Mouse (Mus musculus) layer of hippocampus, postnatal 36 days (tissue): ENCODE results near the gene Olfr1105. TPM values are rescaled to one million over a fixed set of nuclear protein-coding genes. Genes with fewer than 3 reads are reported as not detected.

Experiments used
- DNase-seq, 2 experiments: peaks; one replicate each; pipeline ENCODE4 v3.0.0; 2022
- total RNA-seq, 2 experiments: library from RNA; stranded (reverse); gene quantifications; 2 replicates each; pipeline ENCODE4 v1.2.3; 2021

Gene Olfr1105
- not detected for total RNA-seq

- no peak for DNase-seq
Measured at GRCm38 (mm10) chr2:87036431-87036830, at the start of gene Olfr1105. Olfr1105 (minus strand) TSS chr2:87036531.

- DNase-seq = no peak
Measured at GRCm38 (mm10) chr2:87075717-87076116, 39.4 kb upstream of the Olfr1105 start, which contains the start of gene Olfr1107. Olfr1107 (minus strand) TSS chr2:87075817.

GRCm38 (mm10) chr2:87052173-87052572, 15.8 kb upstream of the Olfr1105 start, which contains the start of gene Olfr1106:
Olfr1106 (minus strand) TSS chr2:87052273.
- no peak for DNase-seq

GRCm38 (mm10) chr2:87026980-87027379, 9.4 kb downstream of the Olfr1105 start, which contains the start of gene Olfr1104:
Olfr1104 (minus strand) TSS chr2:87027080.
- DNase-seq = no peak

- DNase-seq = no peak
Measured at GRCm38 (mm10) chr2:86998098-86998497, 38.2 kb downstream of the Olfr1105 start, which contains the start of gene Olfr1102. Olfr1102 (plus strand) TSS chr2:86998398.

- no peak for DNase-seq
Measured at GRCm38 (mm10) chr2:86991121-86991520, 45.2 kb downstream of the Olfr1105 start, which contains the start of gene Olfr1101. Olfr1101 (minus strand) TSS chr2:86991221.

Other genes with a start within 250 kb of the Olfr1105 start
- gene Olfr141, start 226.5 kb downstream of the Olfr1105 start, total RNA-seq = not detected
- not detected for gene Olfr1094, start 211.9 kb downstream of the Olfr1105 start, total RNA-seq
- gene Olfr1095, start 184.8 kb downstream of the Olfr1105 start, total RNA-seq = not detected
- gene Gm13723, start 161.7 kb downstream of the Olfr1105 start, total RNA-seq = not detected
- not detected for gene Olfr1097, start 144.3 kb downstream of the Olfr1105 start, total RNA-seq
- not detected for gene Olfr1098, start 112.0 kb downstream of the Olfr1105 start, total RNA-seq
- gene Olfr1099, start 75.8 kb downstream of the Olfr1105 start, total RNA-seq = not detected
- gene Olfr1100, start 56.6 kb downstream of the Olfr1105 start, total RNA-seq = not detected
- not detected for gene Olfr1101, start 45.3 kb downstream of the Olfr1105 start, total RNA-seq
- not detected for gene Olfr1102, start 38.1 kb downstream of the Olfr1105 start, total RNA-seq
- not detected for gene Olfr1104, start 9.5 kb downstream of the Olfr1105 start, total RNA-seq
- not detected for gene Olfr1106, start 15.7 kb upstream of the Olfr1105 start, total RNA-seq
- not detected for gene Olfr1107, start 39.3 kb upstream of the Olfr1105 start, total RNA-seq
- not detected for gene Olfr1109, start 59.5 kb upstream of the Olfr1105 start, total RNA-seq
- gene Olfr259, start 78.0 kb upstream of the Olfr1105 start, total RNA-seq = not detected
- not detected for gene Olfr1110, start 103.8 kb upstream of the Olfr1105 start, total RNA-seq
- not detected for gene Olfr1111, start 116.1 kb upstream of the Olfr1105 start, total RNA-seq
- not detected for gene Olfr1112, start 151.3 kb upstream of the Olfr1105 start, total RNA-seq
- not detected for gene Olfr1113, start 172.4 kb upstream of the Olfr1105 start, total RNA-seq
- not detected for gene Olfr1115, start 211.5 kb upstream of the Olfr1105 start, total RNA-seq
- not detected for gene Olfr1116, start 231.0 kb upstream of the Olfr1105 start, total RNA-seq